Mouse (Mus musculus) ES-E14 (cell line): Measurements from ENCODE around the gene Arhgef40. TPM values are rescaled to one million over a fixed set of nuclear protein-coding genes. Genes with fewer than 3 reads are reported as not detected.

Source experiments
- DNase-seq: peaks from one replicate; pipeline ENCODE4 v3.0.0-alpha.2; 2013; ENCODE audit warnings: low read depth, low spot score
- H3K27ac ChIP-seq: 2 replicates; pipeline ENCODE4 v1.5.1; 2012; ENCODE audit warnings: low read depth, mild to moderate bottlenecking, low read length, moderate library complexity, mixed read lengths; ENCODE audit not compliant: poor library complexity, insufficient read depth, severe bottlenecking
- H3K36me3 ChIP-seq: 2 replicates; pipeline ENCODE4 v1.6.1; 2012; ENCODE audit warnings: mild to moderate bottlenecking, low read length, moderate library complexity, mixed read lengths; ENCODE audit not compliant: control insufficient read depth, poor library complexity, insufficient read depth, severe bottlenecking
- H3K4me1 ChIP-seq, 2 experiments: fragments of 150-350 bp in 1 of 2; sonication (generic) in 1 of 2; 2 replicates each; pipeline ENCODE4 v1.6.1; 2012; ENCODE audit warnings: low read length in 2 of 2, mild to moderate bottlenecking in 1 of 2, mixed read lengths in 1 of 2; ENCODE audit not compliant: control insufficient read depth in 2 of 2, insufficient read depth in 2 of 2, poor library complexity in 1 of 2
- H3K4me3 ChIP-seq, 2 experiments: fragments of 150-350 bp in 1 of 2; sonication (generic) in 1 of 2; 2 replicates each; pipeline ENCODE4 v1.5.1; 2012; ENCODE audit warnings: low read length in 2 of 2, low read depth in 1 of 2, mild to moderate bottlenecking in 1 of 2, mixed read lengths in 1 of 2; ENCODE audit not compliant: insufficient read depth in 1 of 2, poor library complexity in 1 of 2, severe bottlenecking in 1 of 2
- H3K9ac ChIP-seq: 2 replicates; pipeline ENCODE4 v1.6.1; 2012; ENCODE audit warnings: low read depth, mild to moderate bottlenecking, low read length, mixed read lengths; ENCODE audit not compliant: poor library complexity, insufficient read depth, severe bottlenecking
- H3K9me3 ChIP-seq: fragments of 150-350 bp; sonication (generic); 2 replicates; pipeline ENCODE4 v1.6.1; 2012; ENCODE audit warnings: low read depth, mild to moderate bottlenecking, low read length; ENCODE audit not compliant: control insufficient read depth, insufficient read depth
- CHD2 ChIP-seq: IDR thresholded peaks from 2 replicates; pipeline ENCODE4 v1.6.1; 2014; ENCODE audit warnings: mild to moderate bottlenecking, low read depth, low read length, inconsistent platforms
- HCFC1 ChIP-seq: IDR thresholded peaks from 2 replicates; pipeline ENCODE4 v1.6.1; 2012; ENCODE audit warnings: low read length, inconsistent platforms, borderline replicate concordance; ENCODE audit not compliant: insufficient read depth
- MAFK ChIP-seq: IDR thresholded peaks from 2 replicates; pipeline ENCODE4 v1.6.1; 2014; ENCODE audit warnings: mild to moderate bottlenecking, low read depth, low read length, inconsistent platforms; ENCODE audit not compliant: insufficient read depth
- ZC3H11A ChIP-seq: IDR thresholded peaks from 2 replicates; pipeline ENCODE4 v1.6.1; 2012; ENCODE audit warnings: low read depth, mild to moderate bottlenecking, inconsistent platforms, low read length, borderline replicate concordance
- ZNF384 ChIP-seq: IDR thresholded peaks from 2 replicates; pipeline ENCODE4 v1.6.1; 2012; ENCODE audit warnings: low read depth, low read length, inconsistent platforms
- in situ Hi-C, 2 experiments: fragments of 600-800 bp; cut with MboI; formaldehyde crosslinking; loops; one replicate each; pipeline ENCODE4 v1.15.1; 2025; ENCODE audit warnings: low sequenced_read_pairs in 2 of 2, inconsistent platforms in 1 of 2; ENCODE audit not compliant: unreplicated experiment in 2 of 2
- total RNA-seq: library from RNA; depleted of rRNA; stranded (reverse); fragments of 300-350 nt; gene quantifications from 2 replicates; pipeline ENCODE4 v1.2.3, GENCODE M21; 2012

Arhgef40 gene
- total RNA-seq, 1 experiment: 10.1 TPM

- Histone ChIP-seq H3K4me3 (peak overlapping the region in 1 of 2 experiments; percentile 56; a peak in 2 of 4 replicates), H3K9ac (no peak overlapping the region), H3K9me3 (no peaks in the 10 kb centered on the region), H3K27ac (no peak overlapping the region), H3K4me1 (peaks cover 2 to 8% of the 10 kb centered on the region in 2 experiments; a peak in 1 of 4 replicates), H3K36me3 (no peaks in the 10 kb centered on the region)
- DNase-seq: no peak
- in situ Hi-C loops: no loop called here
- TF ChIP-seq ZC3H11A (no peak), ZNF384 (no peak), MAFK (no peak), HCFC1 (no peak), CHD2 (no peak)
These were observed 11.8 kb downstream of the Arhgef40 start for GRCm38 (mm10) chr14:51996231-51996841.

GRCm38 (mm10) chr14:51996866-51997265 is 12.3 kb downstream of the Arhgef40 start:
- peaks cover 2 to 8% of the 10 kb centered on the region in 2 experiments; a peak in 1 of 4 replicates for H3K4me1 ChIP-seq
- no peak for DNase-seq
- H3K27ac ChIP-seq: no peak overlapping the region
- H3K36me3 ChIP-seq: no peaks in the 10 kb centered on the region
- H3K9ac ChIP-seq: peak overlapping the region; percentile 2; the same call in 1 of the 2 replicates
- TF ChIP-seq ZNF384: no peak
- TF ChIP-seq ZC3H11A: no peak
- TF ChIP-seq HCFC1: no peak
- no peak for TF ChIP-seq MAFK
- no peak for TF ChIP-seq CHD2
- peak overlapping the region; percentile 23 to 56; a peak in 3 of 4 replicates for H3K4me3 ChIP-seq
- no peaks in the 10 kb centered on the region for H3K9me3 ChIP-seq
- in situ Hi-C loops: no loop called here

- DNase-seq: no peak
- H3K9ac ChIP-seq: peak overlapping the region; percentile 14; the same call in 1 of the 2 replicates
- no peak overlapping the region for H3K27ac ChIP-seq
- H3K4me3 ChIP-seq: peak overlapping the region in 1 of 2 experiments; percentile 51; a peak in 2 of 4 replicates
- H3K9me3 ChIP-seq: no peaks in the 10 kb centered on the region
- peaks cover 2 to 8% of the 10 kb centered on the region in 2 experiments; a peak in 1 of 4 replicates for H3K4me1 ChIP-seq
- in situ Hi-C loops: no loop called here
- TF ChIP-seq HCFC1 (no peak), ZC3H11A (no peak), CHD2 (no peak), ZNF384 (no peak), MAFK (no peak)
- peaks cover 4% of the 10 kb centered on the region; the same call in 1 of the 2 replicates for H3K36me3 ChIP-seq
These were observed 13.0 kb downstream of the Arhgef40 start for GRCm38 (mm10) chr14:51997483-51997882.

- TF ChIP-seq HCFC1 (no peak), ZC3H11A (no peak), MAFK (no peak), CHD2 (no peak), ZNF384 (no peak)
- Histone ChIP-seq H3K4me1 (peaks cover 0 to 9% of the 10 kb centered on the region in 2 experiments; a peak in 1 of 4 replicates), H3K27ac (no peak overlapping the region), H3K9me3 (no peaks in the 10 kb centered on the region), H3K9ac (no peak overlapping the region), H3K4me3 (no peak overlapping the region), H3K36me3 (peaks cover 42% of the 10 kb centered on the region)
- in situ Hi-C loops: loop anchor here in 1 of 2 experiments (25.0 kb wide), 1 partner anchor 92 kb away; the partner anchor contains the start of genes Ndrg2, Rnase13 and Tppp2
- no peak for DNase-seq
These were observed 19.5 kb downstream of the Arhgef40 start for GRCm38 (mm10) chr14:52003981-52004495.
